Mouse (Mus musculus): ENCODE data around the gene Ccdc114.
A peak's percentile ranks its signal among the peaks of the same experiment; 100 is the strongest.
"Not testable (repeated sequence)": the region's sequence is repeated elsewhere in the genome, so short reads cannot be mapped to it uniquely, and the experiment has no call there.

The Ccdc114 gene

DNA sequence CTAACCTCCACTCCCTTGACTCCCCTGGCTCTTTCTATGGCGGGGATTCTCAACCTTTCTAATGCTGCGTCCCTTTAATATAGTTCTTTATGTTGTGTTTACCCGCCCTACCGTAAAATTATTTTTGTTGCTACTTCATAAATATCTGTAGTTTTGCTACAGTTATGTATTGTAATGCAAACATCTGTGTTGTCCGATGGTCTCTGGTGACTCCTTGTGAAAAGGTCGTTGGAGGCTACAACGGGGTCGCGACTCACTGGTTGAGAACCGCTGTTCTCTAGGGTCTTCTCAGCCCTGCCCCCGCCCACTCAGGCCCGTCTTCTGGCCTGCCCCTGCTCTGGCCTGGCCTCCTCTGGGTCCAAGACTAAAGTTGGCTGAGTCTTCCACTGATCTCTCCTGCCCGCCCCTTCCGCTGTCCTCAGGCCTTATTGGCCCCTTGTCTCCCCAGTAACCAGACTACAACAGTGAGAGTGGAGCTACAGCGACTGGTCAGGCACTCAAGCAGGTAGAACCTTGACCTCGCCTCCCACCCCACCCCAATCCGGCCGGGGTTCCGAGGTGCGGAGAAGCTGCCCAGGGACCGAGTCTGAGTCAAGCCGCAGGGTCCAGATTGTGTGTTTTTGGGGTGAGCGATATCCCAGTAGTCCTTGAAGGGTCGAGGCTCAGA, at the start of gene Ccdc114:
TSS of gene Ccdc114 (plus strand) at position 311 of the 667 bp plus-strand sequence.
- peak; percentile 72 to 79 for DNase-seq (ENCODE audit: low spot score in 2 of 2)

DNA sequence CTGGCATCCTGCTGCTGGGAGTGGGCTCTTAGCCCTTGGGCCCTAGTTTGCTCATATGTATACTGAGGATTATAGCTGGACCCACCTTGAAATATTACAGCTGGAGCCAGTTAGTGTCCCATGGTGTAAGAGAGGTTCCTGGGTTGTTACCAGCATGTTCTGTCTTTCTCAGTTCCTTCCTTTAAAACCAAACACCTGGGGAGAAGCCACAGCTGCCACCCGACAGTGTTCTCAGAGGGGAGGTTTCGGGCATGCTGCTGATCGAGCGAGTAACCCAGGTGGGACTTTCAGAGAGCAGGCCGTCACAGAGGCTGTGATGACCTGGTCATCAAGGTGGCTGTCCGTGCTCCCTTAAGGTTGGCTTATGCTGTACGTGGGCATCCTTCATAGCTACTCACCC, 47.0 kb upstream of the Ccdc114 start:
- DNase-seq (ENCODE audit: low spot score in 2 of 2) = no peak

DNA sequence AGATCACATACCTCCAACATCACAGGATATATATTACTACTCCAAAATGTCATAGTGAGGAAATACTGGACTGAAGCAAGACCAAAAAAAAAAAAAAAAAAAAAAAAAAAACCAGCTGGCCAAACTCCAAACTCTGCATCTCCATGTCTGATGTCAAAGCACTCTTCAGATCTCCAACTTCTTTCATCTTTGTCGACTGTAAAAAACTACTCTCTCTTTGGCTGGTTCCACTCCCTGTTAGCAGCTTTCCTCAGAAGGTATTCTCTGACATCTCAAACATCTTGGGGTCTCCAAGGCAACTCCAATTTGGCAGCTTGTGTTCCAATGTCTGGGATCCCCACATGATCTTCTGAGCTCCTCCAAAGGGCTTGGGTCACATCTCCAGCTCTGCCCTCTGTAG, 45.6 kb upstream of the Ccdc114 start, which contains the start of gene Grin2d:
TSS of gene Grin2d (minus strand) at position 101 of the 400 bp plus-strand sequence.
- not testable (repeated sequence) for DNase-seq (ENCODE audit: low spot score in 2 of 2)

DNA sequence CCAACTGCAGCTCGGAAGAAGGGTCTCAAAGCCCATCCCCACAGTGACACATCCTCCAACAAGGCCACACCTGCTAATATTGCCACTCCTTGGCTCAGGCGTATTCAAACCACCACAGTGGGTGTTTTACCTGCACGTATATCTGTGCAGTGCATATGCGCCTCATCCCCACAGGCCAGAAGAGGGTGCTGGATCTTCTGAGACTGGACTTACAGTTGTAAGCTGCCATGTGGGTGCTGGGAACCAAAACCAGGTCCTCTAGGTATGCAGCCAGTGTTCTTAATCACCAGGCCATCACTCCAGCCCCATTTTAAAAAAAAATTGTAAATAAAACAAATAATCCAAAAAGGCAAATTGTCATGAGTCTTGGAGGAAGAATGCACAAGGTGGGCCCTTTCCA, 43.3 kb upstream of the Ccdc114 start:
- DNase-seq (ENCODE audit: low spot score in 2 of 2) = no peak

DNA sequence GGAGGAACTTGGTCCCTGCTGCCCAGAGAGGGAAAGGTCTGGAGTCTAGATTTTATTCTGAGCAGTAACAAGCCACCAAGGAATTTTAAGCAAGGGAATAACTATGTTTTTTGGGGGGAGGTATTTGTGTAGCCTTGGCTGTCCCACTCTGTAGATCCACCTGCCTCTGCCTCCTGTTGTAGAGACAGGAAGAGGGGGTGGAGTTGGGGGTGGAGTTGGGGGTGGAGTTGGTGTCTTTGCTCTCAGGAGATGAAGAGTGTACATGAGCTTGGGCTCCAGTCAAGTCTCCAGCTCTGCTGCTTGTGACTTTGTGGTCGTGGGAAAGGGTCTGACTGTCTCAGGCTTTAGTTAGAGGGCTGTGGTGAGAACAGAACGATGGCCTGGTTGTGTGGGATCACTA, 42.9 kb upstream of the Ccdc114 start:
- DNase-seq (ENCODE audit: low spot score in 2 of 2) = no peak

DNA sequence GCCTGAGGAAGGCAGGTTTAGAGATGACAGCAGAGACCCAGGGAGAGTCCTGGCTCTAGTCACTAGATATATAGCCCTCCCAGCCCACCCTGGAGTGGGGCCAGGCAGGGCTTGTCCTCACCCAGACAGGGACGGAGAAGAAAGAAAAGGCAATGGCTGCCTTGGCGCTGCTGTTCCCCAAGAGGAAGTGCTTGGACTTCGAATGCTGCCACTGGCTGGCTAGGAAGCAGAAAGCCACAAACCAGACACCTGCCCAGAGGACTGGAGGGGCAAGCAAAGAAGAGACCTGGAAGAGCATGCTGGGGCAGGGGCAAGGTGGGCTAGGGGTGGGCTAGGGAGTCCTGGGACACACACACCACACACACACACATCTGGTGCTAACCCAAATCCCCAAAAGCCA, 36.6 kb upstream of the Ccdc114 start:
- DNase-seq (ENCODE audit: low spot score in 2 of 2) = no peak

DNA sequence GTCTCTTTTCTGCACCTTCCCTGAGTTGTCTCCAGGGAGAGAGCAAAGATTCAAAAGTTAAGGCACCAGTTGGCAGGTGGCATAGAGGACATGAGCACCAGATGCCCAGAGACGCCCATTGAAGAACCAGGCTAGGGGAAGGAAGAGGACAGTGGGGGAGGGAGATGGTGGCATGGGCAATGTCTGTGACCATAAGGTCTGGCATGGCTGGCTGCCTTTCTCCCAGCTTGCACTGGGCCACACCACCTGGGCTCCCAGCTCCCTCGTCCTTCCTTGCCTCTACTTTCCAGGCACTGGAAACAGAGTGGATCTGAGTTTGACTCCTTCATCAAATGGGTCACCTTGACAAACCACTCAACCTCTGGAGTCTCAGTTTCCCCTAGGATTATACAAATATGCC, 31.2 kb upstream of the Ccdc114 start:
- DNase-seq (ENCODE audit: low spot score in 2 of 2) = no peak

DNA sequence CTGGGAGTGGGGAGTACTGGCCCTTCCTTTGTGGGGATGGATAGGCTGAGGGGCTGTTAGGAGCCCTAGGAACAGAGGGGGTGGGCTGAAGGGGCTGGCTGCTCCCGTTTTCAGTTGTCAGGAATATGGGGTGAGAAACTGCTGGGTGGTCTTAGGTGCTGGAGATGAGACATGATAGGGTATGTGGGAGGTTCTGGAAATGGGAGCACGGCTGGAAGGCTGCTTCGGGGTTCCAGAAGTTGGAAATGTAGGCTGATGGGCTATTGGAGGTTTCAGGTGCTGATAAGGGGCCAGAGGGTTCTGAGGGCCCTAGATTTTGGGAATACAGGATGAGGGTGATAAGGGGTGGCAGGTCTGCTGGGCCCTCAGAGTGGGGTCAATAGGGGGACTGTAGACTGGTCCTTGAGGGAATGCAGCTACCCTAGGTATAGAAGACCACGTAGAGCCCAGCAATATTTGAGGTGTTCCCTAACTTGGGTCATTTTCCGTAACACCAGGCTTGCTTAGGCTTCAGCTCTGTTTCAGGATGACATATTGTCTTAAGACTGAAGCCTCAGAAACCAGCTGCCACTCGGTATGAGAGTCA, 27.8 kb upstream of the Ccdc114 start:
- DNase-seq (ENCODE audit: low spot score in 2 of 2) = no peak

DNA sequence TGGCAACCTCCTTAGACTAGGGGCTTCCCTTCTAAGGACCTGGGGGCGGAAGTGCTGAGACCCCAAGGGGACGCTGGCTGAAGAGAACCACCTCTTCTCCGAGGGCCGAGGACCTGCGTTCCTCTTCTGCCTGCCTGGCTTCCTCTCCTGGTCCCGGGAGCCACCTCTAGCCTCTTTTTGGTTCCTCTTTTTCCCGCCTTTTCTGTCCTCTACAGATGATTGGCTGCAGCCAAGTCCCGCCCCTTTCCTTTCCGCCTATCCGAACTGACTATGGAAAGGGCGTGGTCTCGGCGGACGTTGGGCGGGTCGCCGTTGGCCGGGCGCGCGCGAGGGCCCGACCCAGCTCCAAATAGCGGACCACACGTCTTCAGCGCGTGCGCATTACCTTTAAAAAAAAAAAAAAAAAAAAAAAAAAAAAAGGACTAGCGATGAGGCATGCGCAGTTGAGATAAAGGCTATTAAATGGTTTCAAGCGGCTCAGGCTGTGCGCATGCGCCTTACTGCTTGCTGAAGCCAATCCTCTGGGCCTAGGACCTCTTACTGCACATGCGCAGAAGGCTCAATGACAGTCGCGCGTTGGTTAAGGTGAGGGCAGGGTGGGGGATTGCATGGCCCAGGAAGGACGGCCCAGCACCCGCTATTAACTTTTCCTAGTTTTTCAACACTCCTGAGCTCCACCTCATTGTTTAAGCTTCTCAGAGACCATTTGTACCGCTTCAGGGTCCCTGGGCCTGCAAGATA, 27.2 kb upstream of the Ccdc114 start, which contains the start of the genes Syngr4 and Tmem143:
TSS of gene Syngr4 (minus strand) at position 198 of the 741 bp plus-strand sequence.
TSS of gene Tmem143 (plus strand) at position 425 of the 741 bp plus-strand sequence.
- peak; percentile 93 to 96 for DNase-seq (ENCODE audit: low spot score in 2 of 2)

DNA sequence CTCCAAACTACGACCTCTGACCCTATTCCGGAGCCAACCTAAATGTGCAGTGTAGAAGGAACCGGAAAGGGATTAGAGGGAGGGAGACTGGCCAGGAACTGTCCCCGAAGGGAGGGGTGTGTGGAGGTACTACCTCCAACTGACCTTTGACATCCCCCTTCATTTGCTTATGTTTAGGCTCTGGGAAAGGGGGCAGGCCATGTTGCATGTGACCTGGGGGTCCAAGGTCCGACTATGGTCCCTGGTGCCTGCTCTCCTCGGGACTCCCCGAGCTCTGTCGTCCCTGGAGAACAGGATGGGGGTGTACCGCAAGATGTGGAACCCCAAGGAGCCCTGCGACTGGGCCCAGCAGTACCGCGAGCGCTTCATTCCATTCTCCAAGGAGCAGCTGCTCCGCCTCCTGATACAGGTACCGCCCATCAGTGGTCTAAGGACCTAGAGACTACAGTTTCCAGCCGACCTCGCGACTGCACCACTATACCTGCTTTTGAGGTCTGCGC, 26.6 kb upstream of the Ccdc114 start:
- DNase-seq (ENCODE audit: low spot score in 2 of 2) = peak in 1 of 2 experiments; percentile 35

DNA sequence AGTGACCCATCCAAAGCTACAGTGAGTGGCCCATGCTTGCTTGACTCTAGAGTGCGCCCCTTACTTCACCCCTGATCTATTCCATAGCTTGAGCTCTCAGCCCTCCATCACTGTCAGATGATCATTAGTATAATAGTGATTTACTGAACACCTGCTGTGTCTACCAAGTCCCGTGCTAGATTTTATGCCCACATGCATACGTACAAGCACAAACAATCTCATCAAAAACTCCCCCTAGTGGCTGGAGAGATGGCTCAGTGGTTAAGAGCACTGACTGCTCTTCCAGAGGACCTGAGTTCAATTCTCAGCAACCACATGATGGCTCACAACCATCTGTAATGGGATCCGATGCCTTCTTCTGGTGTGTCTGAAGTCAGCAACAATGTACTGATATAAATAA, 25.7 kb upstream of the Ccdc114 start:
- peak; percentile 51 to 70 for DNase-seq (ENCODE audit: low spot score in 2 of 2)

DNA sequence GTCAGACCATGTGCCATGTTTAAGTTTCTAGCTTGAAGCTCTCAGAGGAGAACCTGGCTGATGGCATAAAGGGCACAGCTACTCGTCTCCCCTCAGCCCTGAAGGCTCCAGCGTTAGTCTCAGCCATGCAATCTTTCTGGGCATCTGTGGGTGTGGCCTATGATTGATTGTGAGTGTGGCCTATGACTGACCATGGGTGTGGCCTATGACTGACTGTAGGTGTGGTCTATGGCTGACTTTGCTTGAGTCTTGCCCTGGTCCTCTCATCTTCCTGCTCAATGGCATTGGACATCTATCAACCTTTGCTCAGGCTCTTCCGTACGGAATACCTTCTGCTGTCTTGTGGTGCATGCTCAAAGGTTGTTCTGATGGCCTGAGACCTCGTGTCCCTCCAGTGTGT, 22.3 kb upstream of the Ccdc114 start:
- DNase-seq (ENCODE audit: low spot score in 2 of 2) = no peak

DNA sequence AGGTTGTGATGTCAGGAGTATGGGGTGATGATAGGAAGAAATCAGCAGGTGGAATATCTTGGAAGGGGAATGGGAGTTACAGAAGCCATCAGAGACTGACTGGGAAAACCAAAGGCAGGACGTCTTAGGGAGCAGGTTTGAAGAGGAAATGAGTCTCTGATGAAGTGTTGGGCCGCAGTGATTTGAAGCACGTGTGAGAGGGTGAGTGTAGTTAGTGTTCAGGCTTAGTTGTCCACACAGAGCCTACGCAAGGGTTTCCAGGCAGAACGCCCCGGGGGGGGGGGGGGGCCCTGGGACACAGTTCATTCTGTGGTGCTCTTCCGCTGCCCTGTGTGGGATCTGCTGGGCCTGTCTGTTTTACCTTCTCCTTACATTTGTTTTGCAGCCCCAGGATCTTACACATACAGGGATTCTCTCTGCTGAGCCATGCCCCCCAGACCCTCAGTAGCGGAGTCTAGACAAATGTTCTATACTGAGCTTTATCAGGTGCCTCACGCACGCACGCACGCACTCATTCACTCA, 21.3 kb upstream of the Ccdc114 start:
- no peak for DNase-seq (ENCODE audit: low spot score in 2 of 2)

DNA sequence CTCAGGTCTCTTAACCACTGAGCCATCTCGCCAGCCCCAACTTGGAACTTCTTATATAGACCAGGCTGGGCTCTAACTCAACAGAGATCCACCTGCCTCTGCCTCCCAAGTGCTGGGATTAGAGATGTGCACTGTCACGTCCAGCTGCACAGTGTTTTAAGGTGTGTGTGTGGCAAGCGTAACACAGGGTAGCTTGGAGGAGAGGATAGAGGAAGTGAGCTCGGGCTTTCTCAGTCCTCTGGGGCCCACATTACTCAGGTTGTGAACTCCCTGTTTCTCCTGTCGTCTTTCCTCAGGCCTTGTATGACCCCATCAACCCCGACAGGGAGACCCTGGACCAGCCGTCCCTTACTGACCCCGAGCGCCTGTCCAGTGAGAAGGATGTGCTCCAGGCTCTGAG, 17.2 kb upstream of the Ccdc114 start:
- DNase-seq (ENCODE audit: low spot score in 2 of 2) = no peak

DNA sequence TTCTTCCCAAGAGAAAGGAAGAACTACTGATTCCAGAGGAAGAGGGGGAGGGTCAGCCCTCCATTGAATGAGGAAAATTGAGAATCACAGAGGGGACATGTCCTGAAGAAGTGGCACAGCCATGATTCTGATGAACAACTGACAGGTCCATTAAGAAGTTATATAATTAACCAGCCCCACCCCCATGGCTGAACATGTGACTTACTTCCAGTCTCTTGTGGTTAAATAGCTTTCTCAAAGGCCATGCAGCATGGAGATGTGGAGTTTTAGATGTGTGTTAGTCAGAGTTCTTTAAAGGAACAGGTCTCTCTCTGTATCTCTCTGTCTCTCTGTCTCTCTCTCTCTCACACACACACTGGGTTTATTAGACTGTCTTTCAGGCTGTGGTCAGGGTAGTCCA, 15.5 kb upstream of the Ccdc114 start:
- DNase-seq (ENCODE audit: low spot score in 2 of 2) = no peak

DNA sequence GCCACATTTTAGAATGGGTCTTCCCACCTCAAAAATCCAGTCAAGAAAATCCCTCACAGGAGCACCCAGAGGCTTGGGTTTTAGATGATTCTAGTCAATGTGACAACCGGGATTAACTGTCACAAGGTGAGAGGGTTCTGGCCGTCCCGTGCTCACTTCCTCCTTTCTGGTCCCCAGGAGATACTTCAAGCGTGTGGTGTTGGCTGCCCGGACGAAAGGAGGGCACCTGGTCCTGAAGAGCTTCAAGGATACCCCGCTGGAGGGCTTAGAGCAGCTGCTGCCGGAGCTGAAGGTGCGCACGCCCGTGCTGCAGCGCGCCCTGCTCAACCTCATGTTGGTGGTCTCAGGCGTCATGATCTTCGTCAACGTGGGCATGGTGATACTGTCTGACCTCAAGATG, 14.7 kb upstream of the Ccdc114 start:
- DNase-seq (ENCODE audit: low spot score in 2 of 2) = no peak

DNA sequence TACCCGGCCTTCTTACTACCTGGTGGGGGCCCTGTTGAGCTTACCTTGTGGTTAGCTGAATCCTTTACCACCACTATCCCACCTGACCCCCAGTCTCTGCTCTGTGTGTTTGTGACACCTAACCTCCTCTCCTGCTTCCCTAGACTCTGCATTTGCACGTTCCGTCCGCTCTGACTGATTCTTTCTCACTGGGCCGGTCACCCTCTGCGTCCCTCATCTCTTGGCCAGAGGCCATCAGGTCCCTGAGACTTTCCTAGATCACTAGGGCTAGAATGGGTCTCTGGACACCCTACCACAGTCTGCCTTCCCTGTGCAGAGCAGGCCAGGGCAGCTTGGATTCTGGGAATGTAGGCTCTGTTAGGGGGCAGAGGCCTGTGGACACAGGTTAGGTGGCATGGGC, 9.8 kb upstream of the Ccdc114 start:
- DNase-seq (ENCODE audit: low spot score in 2 of 2) = no peak

DNA sequence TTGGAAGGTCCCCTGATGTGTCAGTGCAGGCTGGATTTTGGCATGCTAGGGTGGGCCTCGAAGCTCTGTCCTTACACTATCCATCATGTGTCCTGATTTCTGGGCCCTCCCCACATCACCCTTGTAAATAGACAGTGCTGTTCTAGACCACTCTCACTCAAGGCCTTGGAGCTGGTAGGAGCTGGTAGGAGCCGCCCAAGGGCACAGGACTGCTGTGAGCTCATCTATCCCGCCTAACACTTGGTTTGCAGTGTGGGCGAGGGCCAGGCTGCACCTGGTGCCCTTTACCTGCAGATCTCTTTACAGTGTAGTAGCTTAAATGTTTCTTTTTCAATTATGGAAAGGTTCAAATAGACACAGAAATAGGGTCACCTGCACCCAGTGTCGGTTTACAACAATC, 8.9 kb upstream of the Ccdc114 start:
- no peak for DNase-seq (ENCODE audit: low spot score in 2 of 2)

DNA sequence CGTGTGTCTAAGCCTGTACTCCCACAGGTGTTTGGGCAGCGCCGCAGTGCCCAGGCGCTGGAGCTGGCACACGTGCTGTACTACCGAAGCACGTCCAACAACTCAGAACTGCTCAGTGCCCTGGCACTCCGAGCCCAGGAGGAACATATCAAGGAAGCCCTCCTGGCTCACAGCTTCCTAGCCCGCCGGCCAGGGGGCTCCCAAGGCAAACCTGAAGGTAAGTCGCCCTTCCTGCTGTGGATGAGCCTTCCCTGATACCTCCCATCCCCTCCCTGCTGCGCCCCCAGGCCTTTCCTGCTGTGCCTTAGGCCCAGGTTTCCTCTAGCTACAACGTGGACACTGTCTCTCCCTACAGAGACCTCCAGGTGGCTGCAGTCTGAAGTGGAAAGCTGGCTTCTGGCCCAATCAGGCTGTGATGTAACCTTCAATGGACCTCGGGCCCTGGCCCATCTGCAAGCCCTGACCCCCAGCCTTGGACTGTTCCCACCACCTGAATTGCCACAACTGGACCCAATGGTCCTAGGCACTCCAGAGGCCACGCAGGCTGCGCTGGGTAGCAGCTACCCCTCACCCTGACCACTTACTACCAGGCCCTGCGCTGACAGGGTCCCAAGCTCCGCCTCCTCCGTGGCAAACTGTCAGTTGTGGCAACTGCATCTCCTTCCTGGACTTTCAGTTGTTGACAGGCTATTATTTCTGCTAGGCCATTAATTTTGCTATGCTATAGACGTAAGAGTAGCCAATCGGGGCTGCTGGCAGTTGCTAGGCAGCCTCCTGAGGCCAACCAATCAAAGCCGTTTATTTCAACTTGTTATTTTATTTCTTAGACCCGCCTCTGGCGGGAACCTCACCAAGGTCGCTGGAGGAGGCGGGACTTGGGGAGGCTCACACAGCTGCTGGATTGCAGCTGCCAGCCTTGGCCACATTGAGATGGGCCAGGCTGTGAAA, 7.5 kb upstream of the Ccdc114 start:
- DNase-seq (ENCODE audit: low spot score in 2 of 2) = peak; percentile 73 to 79

DNA sequence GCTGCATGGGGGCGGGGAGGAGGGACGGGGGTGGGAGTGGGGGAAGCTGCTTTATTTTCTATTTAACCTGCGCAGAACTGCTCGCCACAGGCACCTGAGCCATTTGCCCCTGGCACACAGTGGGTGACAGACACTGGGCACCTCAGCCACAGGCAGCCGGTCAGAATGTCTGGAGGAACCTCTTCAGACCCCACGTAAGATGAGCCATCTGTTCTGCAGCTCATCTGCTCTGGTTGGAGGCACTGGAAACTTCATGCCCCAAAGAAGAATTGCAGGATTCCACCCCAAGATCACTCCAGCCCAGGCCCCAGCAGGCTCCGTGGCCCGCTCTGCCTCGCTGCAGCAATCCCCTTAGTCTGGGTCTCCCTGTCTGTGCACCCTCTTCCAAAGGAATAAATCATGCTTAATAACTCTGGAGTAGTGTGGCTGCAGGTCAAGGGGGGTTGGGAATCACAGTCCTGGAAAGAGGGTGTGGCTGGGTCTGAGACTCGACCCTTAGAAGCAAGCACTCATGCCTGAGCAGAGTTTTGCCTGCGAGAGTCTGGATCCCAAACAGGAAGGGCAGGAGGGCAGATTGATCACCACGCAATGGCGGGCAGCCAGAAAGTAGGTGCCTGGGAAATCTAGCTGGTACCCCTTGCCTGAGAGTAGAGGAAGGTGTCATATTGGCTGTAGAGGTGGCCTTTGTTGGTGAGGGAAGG, 6.7 kb upstream of the Ccdc114 start:
- no peak for DNase-seq (ENCODE audit: low spot score in 2 of 2)

DNA sequence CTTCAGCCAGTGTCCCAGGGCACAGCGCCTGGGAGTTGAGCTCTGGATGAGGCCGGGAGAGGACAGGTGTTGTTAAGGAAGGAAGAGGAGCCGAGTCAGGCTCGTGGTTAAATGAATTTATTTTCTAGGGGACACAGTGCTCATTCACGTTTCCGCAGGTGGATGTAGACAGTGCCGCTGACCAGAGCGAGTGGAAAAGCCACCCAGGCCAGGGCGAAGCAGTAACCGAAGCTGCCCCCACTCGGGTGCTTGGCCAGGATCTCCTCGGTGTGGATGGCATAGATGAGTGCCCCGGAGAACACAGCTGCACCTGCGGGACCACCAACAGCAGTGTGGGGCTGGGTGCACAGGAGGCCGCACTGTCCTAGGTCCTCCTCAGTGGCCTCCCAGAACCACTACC, 5.9 kb upstream of the Ccdc114 start:
- no peak for DNase-seq (ENCODE audit: low spot score in 2 of 2)
